Mouse (Mus musculus): ENCODE data around the gene Golga4. TPM values are rescaled to one million over a fixed set of nuclear protein-coding genes. Genes with fewer than 3 reads are reported as not detected.
A peak's percentile ranks its signal among the peaks of the same experiment; 100 is the strongest.

Golga4 gene
- polyA plus RNA-seq, 1 experiment = 18.5 TPM

GRCm38 (mm10) chr9:118469272-118469671 lies 36.8 kb upstream of the Golga4 start:
- Histone ChIP-seq H3K27me3 (ENCODE audit: control insufficient read depth, insufficient read depth, insufficient read length) (peaks cover 11% of the 10 kb centered on the region), H3K79me2 (ENCODE audit: control insufficient read depth, insufficient read depth) (no peaks in the 10 kb centered on the region), H3K4me3 (no peak overlapping the region), H3K36me3 (ENCODE audit: control insufficient read depth, insufficient read depth) (no peaks in the 10 kb centered on the region), H3ac (ENCODE audit: control insufficient read depth, insufficient read length) (no peak overlapping the region), H3K4me2 (ENCODE audit: low read depth) (no peak overlapping the region)
- TF ChIP-seq MYOD1 (IDR thresholded peaks at IDR 0.05; ENCODE audit: control insufficient read depth in 1 of 3, insufficient read length in 2 of 3, low read depth in 2 of 3) = no peak
- TF ChIP-seq MAX (IDR thresholded peaks at IDR 0.05; ENCODE audit: low read depth) = no peak
- no peak for TF ChIP-seq TCF3 (IDR thresholded peaks at IDR 0.05; ENCODE audit: insufficient read length, low read depth)
- no peak for TF ChIP-seq USF1 (IDR thresholded peaks at IDR 0.05; ENCODE audit: low read depth)
- TF ChIP-seq POLR2A (IDR thresholded peaks at IDR 0.05; ENCODE audit: insufficient read length, low read depth) = no peak
- TF ChIP-seq TCF12 (IDR thresholded peaks at IDR 0.05; ENCODE audit: insufficient read depth, poor library complexity, severe bottlenecking) = no peak
- TF ChIP-seq SRF (IDR thresholded peaks at IDR 0.05; ENCODE audit: control insufficient read depth, insufficient read length, low read depth) = no peak
- TF ChIP-seq E2F4 (IDR thresholded peaks at IDR 0.05; ENCODE audit: insufficient read depth) = no peak
- TF ChIP-seq POLR2AphosphoS2 (IDR thresholded peaks at IDR 0.05; ENCODE audit: insufficient read length, low read depth) = no peak
- TF ChIP-seq MYOG (IDR thresholded peaks at IDR 0.05; ENCODE audit: control insufficient read depth in 1 of 3, insufficient read depth in 1 of 3, insufficient read length in 2 of 3, low read depth in 2 of 3) = no peak
- no peak for TF ChIP-seq REST (IDR thresholded peaks at IDR 0.05; ENCODE audit: insufficient read depth, insufficient read length)
- TF ChIP-seq CEBPB (IDR thresholded peaks at IDR 0.05; ENCODE audit: insufficient read depth, poor library complexity, severe bottlenecking) = no peak

GRCm38 (mm10) chr9:118471296-118471695 lies 34.8 kb upstream of the Golga4 start:
- TF ChIP-seq MYOD1 (IDR thresholded peaks at IDR 0.05; ENCODE audit: control insufficient read depth in 1 of 3, insufficient read length in 2 of 3, low read depth in 2 of 3) = no peak
- no peak for TF ChIP-seq MAX (IDR thresholded peaks at IDR 0.05; ENCODE audit: low read depth)
- no peak for TF ChIP-seq MYOG (IDR thresholded peaks at IDR 0.05; ENCODE audit: control insufficient read depth in 1 of 3, insufficient read depth in 1 of 3, insufficient read length in 2 of 3, low read depth in 2 of 3)
- no peak for TF ChIP-seq SRF (IDR thresholded peaks at IDR 0.05; ENCODE audit: control insufficient read depth, insufficient read length, low read depth)
- TF ChIP-seq TCF3 (IDR thresholded peaks at IDR 0.05; ENCODE audit: insufficient read length, low read depth) = no peak
- no peak for TF ChIP-seq POLR2AphosphoS2 (IDR thresholded peaks at IDR 0.05; ENCODE audit: insufficient read length, low read depth)
- TF ChIP-seq USF1 (IDR thresholded peaks at IDR 0.05; ENCODE audit: low read depth) = no peak
- TF ChIP-seq POLR2A (IDR thresholded peaks at IDR 0.05; ENCODE audit: insufficient read length, low read depth) = no peak
- H3K36me3 ChIP-seq (ENCODE audit: control insufficient read depth, insufficient read depth) = no peaks in the 10 kb centered on the region
- H3K27me3 ChIP-seq (ENCODE audit: control insufficient read depth, insufficient read depth, insufficient read length) = peaks cover 18% of the 10 kb centered on the region
- no peaks in the 10 kb centered on the region for H3K79me2 ChIP-seq (ENCODE audit: control insufficient read depth, insufficient read depth)
- no peak overlapping the region for H3K4me3 ChIP-seq
- no peak overlapping the region for H3K4me2 ChIP-seq (ENCODE audit: low read depth)
- no peak overlapping the region for H3ac ChIP-seq (ENCODE audit: control insufficient read depth, insufficient read length)

- H3K4me2 ChIP-seq (ENCODE audit: low read depth) = peak overlapping the region; percentile 77
- no peaks in the 10 kb centered on the region for H3K36me3 ChIP-seq (ENCODE audit: control insufficient read depth, insufficient read depth)
- no peaks in the 10 kb centered on the region for H3K79me2 ChIP-seq (ENCODE audit: control insufficient read depth, insufficient read depth)
- peaks cover 37% of the 10 kb centered on the region for H3K27me3 ChIP-seq (ENCODE audit: control insufficient read depth, insufficient read depth, insufficient read length)
- H3ac ChIP-seq (ENCODE audit: control insufficient read depth, insufficient read length) = no peak overlapping the region
- H3K4me3 ChIP-seq = no peak overlapping the region
- no peak for TF ChIP-seq TCF3 (IDR thresholded peaks at IDR 0.05; ENCODE audit: insufficient read length, low read depth)
- no peak for TF ChIP-seq POLR2AphosphoS2 (IDR thresholded peaks at IDR 0.05; ENCODE audit: insufficient read length, low read depth)
- TF ChIP-seq TCF12 (IDR thresholded peaks at IDR 0.05; ENCODE audit: insufficient read depth, poor library complexity, severe bottlenecking) = no peak
- TF ChIP-seq MYOG (IDR thresholded peaks at IDR 0.05; ENCODE audit: control insufficient read depth in 1 of 3, insufficient read depth in 1 of 3, insufficient read length in 2 of 3, low read depth in 2 of 3) = no peak
- no peak for TF ChIP-seq MYOD1 (IDR thresholded peaks at IDR 0.05; ENCODE audit: control insufficient read depth in 1 of 3, insufficient read length in 2 of 3, low read depth in 2 of 3)
- no peak for TF ChIP-seq CEBPB (IDR thresholded peaks at IDR 0.05; ENCODE audit: insufficient read depth, poor library complexity, severe bottlenecking)
- no peak for TF ChIP-seq SRF (IDR thresholded peaks at IDR 0.05; ENCODE audit: control insufficient read depth, insufficient read length, low read depth)
- TF ChIP-seq POLR2A (IDR thresholded peaks at IDR 0.05; ENCODE audit: insufficient read length, low read depth) = no peak
- TF ChIP-seq USF1 (IDR thresholded peaks at IDR 0.05; ENCODE audit: low read depth) = no peak
- TF ChIP-seq E2F4 (IDR thresholded peaks at IDR 0.05; ENCODE audit: insufficient read depth) = no peak
- TF ChIP-seq MAX (IDR thresholded peaks at IDR 0.05; ENCODE audit: low read depth) = no peak
- no peak for TF ChIP-seq REST (IDR thresholded peaks at IDR 0.05; ENCODE audit: insufficient read depth, insufficient read length)
Measured at GRCm38 (mm10) chr9:118476211-118476765, 29.8 kb upstream of the Golga4 start.

- no peak overlapping the region for H3K4me3 ChIP-seq
- H3ac ChIP-seq (ENCODE audit: control insufficient read depth, insufficient read length) = no peak overlapping the region
- peaks cover 37% of the 10 kb centered on the region for H3K27me3 ChIP-seq (ENCODE audit: control insufficient read depth, insufficient read depth, insufficient read length)
- no peaks in the 10 kb centered on the region for H3K79me2 ChIP-seq (ENCODE audit: control insufficient read depth, insufficient read depth)
- H3K36me3 ChIP-seq (ENCODE audit: control insufficient read depth, insufficient read depth) = no peaks in the 10 kb centered on the region
- TF ChIP-seq USF1 (IDR thresholded peaks at IDR 0.05; ENCODE audit: low read depth) (no peak), TCF12 (IDR thresholded peaks at IDR 0.05; ENCODE audit: insufficient read depth, poor library complexity, severe bottlenecking) (no peak), POLR2A (IDR thresholded peaks at IDR 0.05; ENCODE audit: insufficient read length, low read depth) (no peak)
- peak overlapping the region; percentile 77 for H3K4me2 ChIP-seq (ENCODE audit: low read depth)
Measured at GRCm38 (mm10) chr9:118476766-118477271, 29.2 kb upstream of the Golga4 start.
